Mouse (Mus musculus): ENCODE measurements at regions not wholly inside any gene's neighbourhood (a gene's known extent, or its start where the extent isn't known, plus 50 kb on each side); places are given as distances from the start of the nearest gene placed in this dataset.
"Not testable (repeated sequence)": the region's sequence is repeated elsewhere in the genome, so short reads cannot be mapped to it uniquely, and the experiment has no call there.

DNA sequence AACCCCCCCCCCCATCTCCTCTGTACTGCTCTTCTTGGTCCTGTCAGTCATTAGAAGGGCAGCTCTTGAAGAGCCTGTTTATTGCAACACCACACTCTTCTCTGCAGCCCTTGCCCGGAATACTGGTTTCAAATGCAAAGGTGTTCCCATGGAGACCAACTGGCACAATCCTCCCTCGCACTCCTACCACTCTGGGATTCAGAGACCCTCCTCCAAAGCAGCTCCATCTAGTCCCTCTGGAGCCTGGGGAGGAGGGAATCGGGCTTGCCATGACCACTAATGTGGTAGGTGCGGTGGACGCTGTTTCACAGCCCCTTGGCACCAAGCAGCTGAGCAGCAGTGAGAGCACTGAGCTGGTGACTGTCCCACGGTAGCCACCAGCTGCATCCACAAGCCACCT, 83.1 kb downstream of the Stk35 start:
- DNase-seq (ENCODE audit: low read depth, low spot score) = peak; percentile 67

DNA sequence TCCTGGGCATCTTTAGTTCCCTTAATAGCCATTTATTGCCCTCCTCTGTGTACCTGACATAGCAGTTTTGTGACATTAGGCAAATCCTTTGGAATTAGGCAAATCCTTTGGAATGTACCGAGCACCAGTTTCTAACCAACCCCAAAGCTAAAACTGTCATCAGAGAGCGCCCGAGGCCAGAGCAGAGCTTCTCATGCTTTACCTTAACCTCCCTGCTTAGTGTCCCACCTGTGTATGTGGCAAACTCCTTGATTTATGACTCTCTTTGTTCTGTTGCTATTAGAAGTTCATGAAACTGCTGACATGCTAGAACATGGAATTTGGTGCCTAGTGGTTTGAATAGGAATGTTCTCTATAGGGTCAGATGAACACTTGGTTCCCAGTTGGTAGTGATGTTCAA, 84.0 kb downstream of the Stk35 start:
- no peak for DNase-seq (ENCODE audit: low read depth, low spot score)

DNA sequence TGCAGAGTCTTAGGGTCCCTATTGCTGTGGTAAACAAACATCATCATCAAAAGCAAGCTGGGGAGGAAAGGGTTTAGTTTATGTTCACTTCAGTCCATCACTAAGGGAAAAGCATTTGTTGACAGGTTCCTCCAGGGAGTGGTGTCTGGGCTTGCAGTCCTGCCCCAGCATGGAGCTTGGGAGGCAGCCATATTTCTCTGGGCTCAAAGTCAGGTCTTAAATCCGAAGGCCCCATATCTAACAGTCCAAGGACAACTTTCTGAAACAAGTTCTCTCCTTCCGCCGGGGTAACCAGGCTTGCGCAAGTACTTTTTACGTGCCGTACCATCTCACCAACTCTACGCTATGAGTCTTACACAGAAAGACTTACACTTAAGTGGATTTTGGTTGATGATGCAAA, 85.2 kb downstream of the Stk35 start:
- DNase-seq (ENCODE audit: low read depth, low spot score) = no peak

DNA sequence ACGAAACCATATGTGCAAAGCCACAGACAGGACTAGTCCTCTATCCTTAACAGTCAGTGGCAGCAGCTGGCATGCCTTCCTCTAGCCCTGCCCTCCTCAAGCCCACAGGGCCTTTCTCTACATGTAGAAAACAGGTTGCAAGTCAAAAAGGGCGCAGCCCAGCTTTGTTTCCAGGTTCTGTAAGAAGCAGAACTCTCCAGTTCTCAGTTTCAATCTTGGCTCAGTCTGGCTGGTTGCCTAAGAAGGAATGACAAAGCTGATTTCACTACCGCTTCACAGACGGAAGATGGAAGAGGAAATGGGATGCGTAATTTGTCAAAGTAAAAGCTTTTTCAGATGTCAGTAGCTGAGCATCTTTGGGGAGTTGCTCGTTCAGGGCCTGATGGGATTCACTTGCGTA, 92.9 kb downstream of the Stk35 start:
- DNase-seq (ENCODE audit: low read depth, low spot score) = no peak

DNA sequence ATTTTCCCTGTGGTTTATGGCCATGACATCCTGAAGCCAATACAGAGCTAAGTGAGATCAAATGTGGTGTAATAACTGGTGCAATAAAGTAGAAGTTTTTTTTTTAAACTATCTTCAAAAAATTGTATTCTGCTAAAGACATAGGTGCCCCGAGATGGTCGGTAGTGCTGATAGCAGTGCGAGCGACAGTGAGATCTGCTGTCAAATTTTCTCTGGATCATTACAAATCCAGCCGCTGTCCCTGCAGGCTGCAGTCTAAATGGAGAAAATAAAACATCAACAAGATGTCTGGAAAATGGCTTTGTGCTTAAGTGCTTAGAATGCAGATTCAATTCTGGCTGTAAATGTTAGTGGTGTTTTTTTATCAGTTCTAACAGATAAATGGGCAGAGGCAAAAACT, 93.5 kb downstream of the Stk35 start:
- no peak for DNase-seq (ENCODE audit: low read depth, low spot score)

DNA sequence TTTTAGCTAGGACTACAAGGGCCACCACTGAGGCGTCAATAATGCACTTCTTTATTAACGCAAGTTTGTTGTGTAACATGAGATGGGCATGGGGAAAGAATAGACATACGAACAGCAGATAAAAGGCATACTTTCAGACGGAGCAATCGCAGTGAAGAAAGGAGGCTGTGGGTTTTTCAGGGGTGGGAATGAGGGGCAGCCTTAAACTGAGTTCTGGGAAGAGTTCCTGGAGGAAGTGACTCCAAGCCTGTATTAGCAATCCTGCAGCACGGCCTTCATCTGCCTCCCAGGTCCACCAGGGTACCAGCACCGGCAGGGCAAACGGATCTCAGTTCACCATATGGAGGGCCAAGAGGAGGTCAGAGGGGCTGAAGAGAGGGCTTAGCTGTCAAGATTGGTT, 94.6 kb downstream of the Stk35 start:
- DNase-seq (ENCODE audit: low read depth, low spot score) = no peak

DNA sequence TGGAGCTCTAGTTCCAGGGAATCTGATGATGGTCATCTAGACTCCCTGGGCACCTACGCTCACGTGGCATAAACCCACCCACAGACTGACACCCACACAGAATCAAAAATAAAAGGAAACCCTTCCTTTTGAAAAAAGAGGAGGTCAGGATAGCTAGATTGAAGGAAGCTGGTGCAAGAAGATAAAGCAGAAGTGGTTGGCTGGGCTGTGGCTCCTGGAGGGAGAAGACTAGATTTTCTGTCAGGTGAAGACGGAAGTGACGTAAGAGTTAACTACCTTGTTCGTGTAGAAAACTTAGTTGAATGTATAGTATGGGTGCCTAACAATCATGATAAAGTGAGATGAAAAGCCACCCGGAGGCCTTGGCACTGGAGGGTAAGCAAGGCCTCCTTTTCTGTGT, 95.1 kb downstream of the Stk35 start:
- no peak for DNase-seq (ENCODE audit: low read depth, low spot score)

DNA sequence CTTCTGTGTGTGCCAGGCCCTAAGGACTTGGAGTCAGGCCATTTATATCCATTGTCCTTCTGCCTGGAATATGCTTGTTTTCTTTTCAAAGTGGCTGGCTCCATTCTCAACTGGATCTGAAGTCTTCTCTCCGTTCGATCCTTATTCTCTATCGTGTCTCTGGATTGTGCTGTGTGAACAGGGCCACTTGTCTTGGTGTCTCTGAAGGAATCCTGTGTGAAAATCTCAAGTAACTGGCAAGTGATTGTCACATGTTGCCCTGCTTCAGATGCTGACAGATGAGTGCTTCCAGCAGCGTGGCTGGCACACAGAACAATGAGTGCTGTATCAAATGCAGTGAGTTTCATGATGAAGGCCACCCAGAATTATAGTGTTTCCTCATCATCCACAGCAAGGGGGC, 96.4 kb downstream of the Stk35 start:
- DNase-seq (ENCODE audit: low read depth, low spot score) = no peak

DNA sequence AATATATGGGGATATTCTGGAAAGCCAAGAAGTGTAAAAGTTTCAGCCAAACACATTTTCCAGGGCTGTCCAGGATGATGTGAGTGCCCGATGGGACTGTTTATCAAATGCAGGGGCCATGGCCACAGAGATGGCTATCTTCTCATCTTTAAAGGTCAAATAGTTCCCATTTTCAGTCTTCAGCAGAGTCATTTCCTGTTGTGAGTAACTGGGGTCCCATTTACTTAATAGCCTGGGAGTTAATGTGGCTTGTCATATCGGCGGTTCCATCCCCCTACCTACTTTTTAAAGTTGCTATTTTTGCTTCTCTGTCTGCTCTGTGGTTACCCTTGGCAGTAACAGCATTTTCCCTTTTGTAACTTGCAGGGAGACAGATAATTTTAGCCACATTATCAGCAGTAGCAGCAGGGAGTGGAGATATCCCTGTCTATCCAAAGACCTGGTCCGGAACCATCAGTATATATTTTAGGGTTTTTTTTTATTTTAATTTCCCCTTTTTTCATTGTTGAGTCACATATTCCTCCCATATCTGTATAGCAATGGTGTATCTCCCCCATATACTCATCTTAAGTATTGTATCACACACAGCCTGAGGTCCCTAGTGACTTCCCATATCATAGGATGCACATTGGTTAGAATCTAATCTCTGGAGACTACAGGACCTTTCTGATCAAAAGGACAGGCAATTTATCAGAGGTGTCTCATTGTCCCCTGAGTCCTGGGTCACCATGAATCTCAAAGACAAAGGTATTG, 103.2 kb downstream of the Stk35 start:
- DNase-seq (ENCODE audit: low read depth, low spot score) = no peak

DNA sequence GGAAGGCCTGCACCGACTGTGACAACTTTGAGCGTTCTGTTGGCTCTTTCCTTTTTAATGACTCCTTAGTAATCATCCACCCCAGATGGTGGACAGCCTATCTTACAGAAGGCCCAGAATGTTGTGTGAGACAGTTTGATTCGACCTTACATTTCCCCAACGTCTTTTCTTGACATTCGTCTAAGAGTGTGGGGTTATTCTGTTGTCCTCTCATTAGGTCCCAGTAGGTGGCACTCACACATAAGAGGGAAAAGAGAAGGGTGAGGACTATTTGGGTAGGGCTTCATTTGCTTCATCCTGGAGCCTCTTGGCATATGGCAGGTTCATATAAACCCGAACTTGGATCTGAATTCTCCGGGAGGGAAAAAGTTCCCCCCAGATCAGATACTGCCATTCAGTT, 104.4 kb downstream of the Stk35 start:
- DNase-seq (ENCODE audit: low read depth, low spot score) = peak; percentile 55

DNA sequence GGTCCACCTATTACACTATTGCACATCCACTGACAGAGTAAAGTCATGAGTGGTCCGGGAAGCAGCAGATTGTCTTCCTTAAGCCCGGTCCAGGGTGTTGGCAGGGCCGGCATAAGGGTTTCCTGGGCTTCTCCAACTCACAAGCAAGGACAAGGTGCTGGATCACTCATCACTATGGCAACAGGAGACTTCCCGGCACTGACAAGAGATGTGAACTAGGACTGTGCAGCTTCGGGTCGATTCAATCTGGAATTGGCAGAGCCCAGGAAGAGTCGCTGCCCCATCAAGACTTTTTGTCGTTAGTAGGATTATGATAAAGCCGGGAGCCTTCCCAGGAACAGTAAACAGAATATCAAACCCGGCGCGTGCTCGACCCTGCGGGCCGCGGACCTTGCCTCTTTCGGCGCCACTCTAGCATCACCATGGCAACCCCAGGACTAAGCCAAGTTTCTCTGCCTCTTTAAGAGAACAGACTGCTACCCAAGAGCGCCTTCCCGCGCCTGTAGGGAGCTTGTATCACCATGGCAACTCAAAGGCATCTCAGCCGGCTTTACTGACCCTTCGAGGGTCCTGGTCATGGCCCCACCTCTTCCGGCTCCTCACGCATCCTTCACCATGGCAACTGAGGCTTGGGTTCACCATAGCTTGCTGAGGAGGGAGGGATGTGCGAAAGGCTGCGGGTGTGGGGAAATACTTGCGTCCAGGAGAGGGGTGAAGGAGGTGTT, 103.3 kb upstream of the Tgm3 start:
- DNase-seq (ENCODE audit: low read depth, low spot score) = peak; percentile 76

DNA sequence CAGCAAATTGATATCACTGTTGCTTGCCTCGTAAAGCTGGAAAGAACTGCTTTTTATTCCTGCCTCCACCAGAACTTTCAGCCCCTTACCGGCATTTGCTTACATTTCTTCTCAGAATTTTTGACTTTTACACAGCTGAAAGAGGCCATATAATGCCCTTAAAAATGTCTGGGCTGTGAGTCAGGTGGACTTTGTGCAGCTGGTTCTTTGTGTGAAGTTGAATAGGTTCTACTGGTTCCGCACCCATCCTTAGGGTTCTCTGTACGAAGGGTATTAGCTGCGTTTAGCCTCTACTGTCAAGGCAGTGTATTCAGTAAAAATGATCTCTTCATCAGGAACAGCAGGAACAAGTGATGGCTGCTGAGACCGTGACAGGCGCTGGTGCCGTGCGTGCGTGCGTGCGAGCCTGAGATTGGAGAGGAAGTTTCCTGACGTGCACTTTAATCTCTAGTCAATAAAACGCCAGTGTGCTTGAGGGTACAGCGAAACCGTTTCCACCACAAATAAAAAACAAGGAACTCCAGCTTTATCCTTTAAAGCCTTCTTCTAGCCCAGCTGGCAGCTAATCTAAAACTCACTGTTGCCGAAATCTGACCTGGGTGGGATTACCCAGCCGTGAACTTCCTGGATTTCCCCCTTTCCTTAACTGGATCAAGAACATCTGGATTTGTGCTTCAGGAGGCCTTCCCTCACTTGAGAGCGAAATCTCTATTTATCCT, 100.8 kb upstream of the Tgm3 start:
- DNase-seq (ENCODE audit: low read depth, low spot score) = no peak

DNA sequence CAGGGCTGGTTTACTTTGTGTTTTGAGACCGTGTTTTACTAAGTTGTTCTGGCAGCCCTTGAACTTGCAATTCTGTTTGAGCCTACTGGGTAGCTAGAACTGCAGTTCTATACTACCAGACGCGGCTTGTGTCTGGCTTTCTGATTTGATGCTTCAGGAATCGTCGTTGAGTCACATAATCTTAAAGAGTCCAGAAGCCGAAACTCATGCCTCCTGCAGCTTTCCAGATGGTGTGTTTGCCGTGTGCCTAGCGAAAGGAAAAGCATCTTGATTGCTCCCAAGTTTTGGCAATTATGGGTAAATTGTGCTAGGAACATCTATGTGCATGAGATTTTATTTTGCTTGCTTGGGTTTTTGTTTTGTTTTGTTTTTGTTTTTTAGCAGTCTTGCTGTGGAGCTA, 99.6 kb upstream of the Tgm3 start:
- no peak for DNase-seq (ENCODE audit: low read depth, low spot score)

DNA sequence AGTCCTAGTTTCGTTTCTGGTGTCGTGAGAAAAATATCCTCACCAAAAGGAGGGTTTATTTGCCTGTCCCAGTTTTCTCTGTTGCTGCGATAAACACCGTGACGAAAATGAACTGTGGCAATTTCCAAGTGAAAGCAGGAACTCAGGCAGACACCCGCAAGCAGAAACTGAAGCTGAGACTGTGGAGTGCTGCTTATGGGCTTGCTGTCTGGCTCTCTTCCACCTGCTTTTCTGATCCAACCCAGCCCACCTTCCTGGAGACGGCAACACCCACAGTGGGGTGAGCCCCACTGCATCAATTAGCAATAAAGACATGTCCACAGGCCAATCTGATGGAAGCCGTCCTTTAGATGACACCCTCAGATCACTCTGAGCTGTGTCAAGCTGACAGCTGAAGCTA, 97.9 kb upstream of the Tgm3 start:
- DNase-seq (ENCODE audit: low read depth, low spot score) = no peak

DNA sequence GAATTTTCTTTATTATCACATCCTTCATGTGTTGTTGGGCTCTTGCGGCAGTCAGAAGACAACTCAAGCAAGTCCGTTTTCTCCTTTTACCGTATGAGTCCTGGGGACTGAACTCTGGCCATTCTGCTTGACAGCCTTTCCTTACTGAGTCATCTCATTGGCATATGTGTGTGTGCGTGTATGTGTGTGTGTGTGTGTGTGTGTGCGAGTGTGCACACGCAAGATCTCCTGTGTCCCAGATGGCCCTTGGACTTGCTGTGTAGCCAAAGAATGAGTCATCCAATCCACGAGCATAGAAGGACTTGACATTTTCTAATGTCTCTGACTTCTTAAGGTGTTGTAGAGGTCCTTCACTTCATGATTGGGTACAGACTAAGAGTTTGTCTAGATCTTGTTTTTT, 95.7 kb upstream of the Tgm3 start:
- no peak for DNase-seq (ENCODE audit: low read depth, low spot score)

DNA sequence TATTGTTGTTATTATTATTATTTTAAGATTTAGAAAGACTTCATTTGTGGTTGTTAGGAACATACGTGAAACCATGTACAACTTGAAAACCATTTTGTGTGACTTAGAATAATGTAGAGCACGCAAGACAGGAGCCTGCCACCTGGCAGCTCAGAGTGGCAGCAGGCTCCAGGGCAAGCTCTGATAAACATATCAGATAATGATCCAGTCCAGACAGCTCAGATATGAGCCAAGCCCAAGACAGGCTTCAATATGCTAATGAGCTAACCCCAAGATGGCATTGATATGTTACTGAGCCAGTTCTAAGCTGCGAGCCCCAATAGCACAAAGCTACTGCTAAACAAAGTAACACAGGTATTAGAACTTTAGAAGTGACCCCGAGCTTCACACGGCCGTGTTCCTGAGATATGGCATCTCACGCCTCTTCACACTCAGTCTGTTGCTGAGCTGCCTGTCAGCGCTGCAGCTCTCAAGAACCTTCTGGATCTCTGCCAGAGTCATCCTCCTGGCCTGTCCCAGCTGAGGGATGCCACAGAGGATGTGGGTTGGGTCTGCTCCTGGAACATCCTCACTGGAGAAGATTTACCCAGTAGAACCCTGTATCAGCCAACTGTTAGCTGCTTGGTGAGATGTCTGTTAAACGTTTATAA, 93.9 kb upstream of the Tgm3 start:
- DNase-seq (ENCODE audit: low read depth, low spot score) = no peak

DNA sequence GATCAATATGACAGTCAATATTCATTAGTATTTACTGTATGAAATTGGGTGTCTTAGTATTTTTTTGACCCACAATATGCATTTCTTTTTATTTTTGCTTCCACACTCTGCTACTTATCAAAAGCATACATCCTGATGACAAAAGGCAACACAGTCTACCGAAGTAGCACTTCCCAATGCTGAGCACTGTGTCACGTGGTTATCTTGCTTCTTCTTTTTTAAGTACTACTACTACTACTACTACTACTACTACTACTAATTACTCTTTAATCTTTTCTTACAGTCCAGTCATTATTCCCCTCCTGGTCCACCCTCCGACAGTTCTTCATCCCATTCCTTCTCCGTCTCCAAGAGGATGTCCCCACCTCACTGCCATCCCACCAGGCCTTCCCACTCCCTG, 92.6 kb upstream of the Tgm3 start:
- no peak for DNase-seq (ENCODE audit: low read depth, low spot score)

DNA sequence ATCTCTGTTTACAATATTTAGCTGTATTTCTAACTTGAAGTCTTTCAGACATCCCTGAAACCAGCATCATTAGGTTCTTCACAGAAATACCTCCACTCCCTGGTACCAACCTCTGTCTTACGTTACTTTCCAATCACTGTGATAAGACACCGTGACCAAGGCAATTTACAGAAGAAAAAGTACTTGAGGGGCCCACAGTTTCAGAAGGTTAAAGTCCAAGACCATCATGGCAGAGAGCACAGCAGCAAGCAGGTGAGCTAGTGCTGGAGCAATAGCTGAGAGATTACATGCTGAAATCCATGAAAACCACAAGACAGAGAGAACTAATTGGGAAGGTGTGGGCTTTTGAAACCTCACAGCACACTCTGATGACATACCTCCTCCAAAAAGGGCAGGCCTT, 84.9 kb upstream of the Tgm3 start:
- no peak for DNase-seq (ENCODE audit: low read depth, low spot score)

DNA sequence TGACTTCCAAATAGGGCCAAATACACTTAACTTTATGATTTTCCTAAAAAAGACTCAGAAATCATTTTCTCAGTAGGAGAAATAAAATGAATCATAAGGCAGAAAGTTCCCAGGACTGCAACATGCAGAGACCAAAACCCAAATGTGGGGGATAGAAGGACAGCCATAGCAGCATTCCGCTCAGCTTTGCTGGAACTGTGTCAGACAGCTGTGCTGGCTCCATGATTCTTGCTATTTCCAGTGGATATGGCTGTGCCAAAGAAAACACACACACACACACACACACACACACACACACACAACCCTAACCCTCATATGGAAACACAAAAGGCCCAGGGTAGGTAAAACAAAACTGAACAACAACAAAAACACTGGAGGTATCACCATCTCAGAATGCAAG, 78.6 kb upstream of the Tgm3 start:
- DNase-seq (ENCODE audit: low read depth, low spot score) = no peak

DNA sequence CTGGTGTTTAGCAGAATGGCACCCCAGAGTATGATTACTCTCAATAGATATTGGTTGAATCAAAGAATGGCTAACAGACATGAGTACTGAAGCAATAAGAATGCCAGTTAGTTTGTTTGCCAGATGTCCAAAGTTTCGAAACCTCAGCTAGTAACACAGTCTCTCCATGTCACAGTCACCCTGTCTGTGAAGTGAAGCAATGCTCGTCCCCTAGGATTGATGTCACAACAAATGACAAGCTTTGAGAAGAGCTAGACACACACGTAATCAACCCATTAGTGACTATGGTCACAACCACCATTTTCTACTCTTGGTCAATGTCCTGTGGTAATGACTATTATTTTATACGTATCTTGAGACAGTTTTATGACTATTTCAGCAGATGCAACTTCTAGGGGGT, 69.3 kb upstream of the Tgm3 start:
- DNase-seq (ENCODE audit: low read depth, low spot score) = no peak

DNA sequence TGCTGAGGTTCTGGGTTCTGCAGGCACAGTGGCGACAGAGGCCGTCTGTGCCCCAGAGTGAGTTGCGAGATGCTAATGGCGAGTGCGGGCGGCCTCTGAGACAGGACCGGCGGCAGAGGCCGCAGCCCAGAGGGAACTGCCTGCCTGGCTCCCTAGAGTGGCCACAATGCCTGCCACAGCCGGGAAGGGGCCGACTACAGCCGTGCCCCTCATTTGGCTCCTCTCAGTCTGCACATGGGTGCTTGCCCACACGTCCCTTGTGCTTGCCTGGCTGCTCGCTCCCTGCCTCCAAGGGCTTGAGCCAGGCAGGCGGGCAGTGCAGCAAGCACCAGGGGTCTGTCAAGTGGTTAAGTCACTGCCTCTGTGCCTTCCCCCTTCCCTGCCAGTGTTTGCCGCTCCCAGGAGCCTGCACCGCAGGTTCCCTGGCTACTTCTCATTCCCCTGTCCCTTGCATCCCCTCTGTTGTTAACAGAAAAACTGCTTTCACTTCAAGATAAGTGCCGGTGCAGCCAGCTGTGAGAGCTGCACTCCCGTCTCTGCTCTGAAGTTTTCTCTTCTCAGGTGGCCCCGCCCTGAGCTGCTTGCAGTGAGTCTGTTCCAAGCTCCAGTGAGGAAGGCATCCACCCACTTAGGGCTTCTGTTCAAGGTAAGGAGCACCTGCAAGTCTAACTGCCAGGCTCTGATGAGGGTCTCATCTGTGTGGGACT, 64.1 kb upstream of the Tgm3 start:
- peak; percentile 27 for DNase-seq (ENCODE audit: low read depth, low spot score)

DNA sequence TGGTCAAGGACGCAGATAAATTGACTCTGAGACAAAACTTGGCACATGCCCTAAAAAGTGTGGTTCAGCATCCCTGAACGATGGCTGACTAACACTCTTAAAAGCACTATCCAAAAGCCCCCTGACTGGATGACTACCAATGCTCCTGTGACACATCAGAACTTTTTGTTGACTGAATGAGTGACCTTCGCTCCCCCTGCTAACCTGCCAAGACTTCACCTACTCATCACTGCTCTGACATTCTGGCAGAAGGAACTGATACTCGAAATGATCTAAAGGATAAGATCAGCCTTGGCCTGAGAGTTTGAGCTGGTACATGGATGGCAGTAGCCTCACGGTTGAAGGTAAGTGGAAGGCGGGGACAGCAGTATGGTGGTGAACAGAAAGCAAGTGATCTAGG, 62.4 kb upstream of the Tgm3 start:
- not testable (repeated sequence) for DNase-seq (ENCODE audit: low read depth, low spot score)

All from ZHBTc4 (cell line).